9 mouse cellular contexts compared by ENCODE assay signal in the genomic region with DNA sequence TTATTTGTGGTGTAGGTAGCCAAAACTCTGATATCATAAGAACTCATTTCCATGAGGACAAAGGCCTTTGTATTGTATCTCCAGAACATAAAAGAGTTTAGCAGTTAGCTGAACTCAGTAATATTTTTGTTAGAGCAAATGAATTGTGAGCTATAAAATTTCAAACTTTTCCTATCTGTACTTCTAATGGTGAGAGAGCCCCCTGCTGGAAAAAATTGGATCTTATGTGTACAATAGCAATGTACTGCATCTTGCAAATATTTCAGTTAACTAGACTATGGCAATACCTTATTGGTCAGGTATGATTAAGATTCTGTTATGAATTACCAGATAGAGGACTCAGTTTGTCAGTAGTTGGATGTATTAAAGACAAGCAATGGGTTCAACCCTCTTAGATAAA. TPM values are rescaled to one million over a fixed set of nuclear protein-coding genes. Genes with fewer than 3 reads are reported as not detected.
DNase-seq lines count a peak whose midpoint lies in the region; ATAC-seq lines count a peak whose summit lies in the region.
"Had no signal": no experiment of that assay in that cellular context is flagged by ENCODE, and none has a peak within 500 bp of the region (broad histone marks: within the 10 kb centered on the region; RNA-seq: fewer than 3 reads in every experiment).

No protein-coding gene starts in this region.

- H3K4me2 ChIP-seq in hindbrain, embryonic 11.5 days (replicated peaks; ENCODE audit: low read depth, low read length), result no peak overlapping the region
- H3K4me2 ChIP-seq in hindbrain, embryonic 16.5 days (ENCODE audit: low read length), result no peak overlapping the region
- H3K4me2 ChIP-seq in midbrain, embryonic 16.5 days (ENCODE audit: low read length), result no peak overlapping the region
- H3K4me2 ChIP-seq: embryonic facial prominence, embryonic 12.5 days had no signal

- no peaks in the 10 kb centered on the region for H3K27me3 ChIP-seq in hindbrain, embryonic 11.5 days (ENCODE audit: control insufficient read depth, insufficient read depth, low read length)
- H3K27me3 ChIP-seq in hindbrain, embryonic 16.5 days (replicated peaks; ENCODE audit: control insufficient read depth, insufficient read depth, low read length), result no peaks in the 10 kb centered on the region
- no peaks in the 10 kb centered on the region for H3K27me3 ChIP-seq in midbrain, embryonic 16.5 days (ENCODE audit: control insufficient read depth, insufficient read depth, low read depth, low read length)
- H3K27me3 ChIP-seq: embryonic facial prominence, embryonic 12.5 days had no signal

- no peak overlapping the region for H3K9ac ChIP-seq in hindbrain, embryonic 11.5 days (ENCODE audit: low read depth, low read length)
- no peak overlapping the region for H3K9ac ChIP-seq in hindbrain, embryonic 16.5 days (ENCODE audit: low read depth, low read length)
- H3K9ac ChIP-seq in midbrain, embryonic 16.5 days (ENCODE audit: low read depth, low read length), result no peak overlapping the region
- H3K9ac ChIP-seq: embryonic facial prominence, embryonic 12.5 days had no signal

- no peaks in the 10 kb centered on the region for H3K9me3 ChIP-seq in hindbrain, embryonic 11.5 days (ENCODE audit: control insufficient read depth, low read length)
- H3K9me3 ChIP-seq in hindbrain, embryonic 16.5 days (ENCODE audit: control insufficient read depth, low read length), result no peaks in the 10 kb centered on the region
- no peaks in the 10 kb centered on the region for H3K9me3 ChIP-seq in midbrain, embryonic 16.5 days (replicated peaks; ENCODE audit: control insufficient read depth, low read length, poor library complexity, severe bottlenecking)
- H3K9me3 ChIP-seq: embryonic facial prominence, embryonic 12.5 days had no signal

- H3K36me3 ChIP-seq in hindbrain, embryonic 11.5 days (ENCODE audit: control insufficient read depth, insufficient read depth, low read length), result no peaks in the 10 kb centered on the region
- H3K36me3 ChIP-seq in hindbrain, embryonic 16.5 days (ENCODE audit: control insufficient read depth, insufficient read depth, low read length), result no peaks in the 10 kb centered on the region
- no peaks in the 10 kb centered on the region for H3K36me3 ChIP-seq in midbrain, embryonic 16.5 days (ENCODE audit: control insufficient read depth, insufficient read depth, low read length)
- H3K36me3 ChIP-seq: embryonic facial prominence, embryonic 12.5 days had no signal

- no peaks in the 10 kb centered on the region for H3K4me1 ChIP-seq in hindbrain, embryonic 11.5 days (replicated peaks; ENCODE audit: control insufficient read depth, insufficient read depth, low read length)
- no peaks in the 10 kb centered on the region for H3K4me1 ChIP-seq in hindbrain, embryonic 16.5 days (ENCODE audit: control insufficient read depth, insufficient read depth, low read depth, low read length)
- H3K4me1 ChIP-seq in midbrain, embryonic 16.5 days (ENCODE audit: control insufficient read depth, insufficient read depth, low read length), result no peaks in the 10 kb centered on the region
- H3K4me1 ChIP-seq: embryonic facial prominence, embryonic 12.5 days had no signal

- H3K4me3 ChIP-seq in hindbrain, embryonic 11.5 days (ENCODE audit: low read depth, low read length), result no peak overlapping the region
- H3K4me3 ChIP-seq in hindbrain, embryonic 16.5 days (ENCODE audit: low read length), result no peak overlapping the region
- H3K4me3 ChIP-seq in midbrain, embryonic 16.5 days (ENCODE audit: low read depth, low read length), result no peak overlapping the region
- H3K4me3 ChIP-seq: embryonic facial prominence, embryonic 12.5 days had no signal

- ATAC-seq in hindbrain, embryonic 11.5 days (ENCODE audit: low FRiP score), result no peak
- ATAC-seq in hindbrain, embryonic 16.5 days, result no peak
- no peak for ATAC-seq in midbrain, embryonic 16.5 days

- peak; percentile 51 for DNase-seq in hindbrain, embryonic 11.5 days (ENCODE audit: low spot score)
- DNase-seq in urinary bladder, postnatal 25 days (ENCODE audit: low spot score), result peak; percentile 49
- DNase-seq in urinary bladder, postnatal 4 days (ENCODE audit: low spot score in 2 of 2), result no peak
- DNase-seq in c-Kit-positive CD71-positive TER-119-negative erythroid progenitor cells, embryonic 14.5 days (ENCODE audit: low read depth), result peak; percentile 22
- peak; percentile 15 to 48 for DNase-seq in layer of hippocampus, postnatal 10 days (ENCODE audit: low spot score in 2 of 2)
- peak; percentile 10 for DNase-seq in skeletal muscle tissue, adult 2 months (ENCODE audit: low read depth, low spot score)

- H3K27ac ChIP-seq in hindbrain, embryonic 11.5 days (ENCODE audit: low read depth, low read length), result no peak overlapping the region
- no peak overlapping the region for H3K27ac ChIP-seq in hindbrain, embryonic 16.5 days (ENCODE audit: low read depth, low read length)
- H3K27ac ChIP-seq in midbrain, embryonic 16.5 days (ENCODE audit: low read length), result no peak overlapping the region
- H3K27ac ChIP-seq: embryonic facial prominence, embryonic 12.5 days had no signal

RNA-seq across cellular contexts. Expression of gene Mtpn, which starts 28.1 kb away (rescaled TPM):
- polyA plus RNA-seq in hindbrain, embryonic 11.5 days (2014; fragmentation: Nextera tagmentation; extraction: Ambion mirVana), result 145 and 162 TPM in 2 replicates
- 225 and 234 TPM in 2 replicates for polyA plus RNA-seq in hindbrain, embryonic 16.5 days (2015; fragmentation: Nextera tagmentation; extraction: Ambion mirVana)
- total RNA-seq in layer of hippocampus, postnatal 10 days (2021), result 100 to 1,000 TPM; 313 to 317 TPM
- polyA plus RNA-seq in midbrain, embryonic 16.5 days (2015; fragmentation: Nextera tagmentation; extraction: Ambion mirVana), result 230 and 237 TPM in 2 replicates

Comparison
In these comparisons a context has a peak if more than half of its experiments do, and no peak if none do; other contexts are left out.
1. DNase-seq: peak in hindbrain, embryonic 11.5 days (single experiment), urinary bladder, postnatal 25 days (single experiment), c-Kit-positive CD71-positive TER-119-negative erythroid progenitor cells, embryonic 14.5 days (single experiment), layer of hippocampus, postnatal 10 days (2 of 2) and skeletal muscle tissue, adult 2 months (single experiment); none in urinary bladder, postnatal 4 days (0 of 2).